In genomic region chr13:96008154-96008553, GRCm38 (mm10) we compare ENCODE assay signal across 22 mouse cellular contexts.
DNase-seq lines count a peak whose midpoint lies in the region; ATAC-seq and TF ChIP-seq lines count a peak whose summit lies in the region.
"Had no signal": no experiment of that assay in that cellular context is flagged by ENCODE, and none has a peak within 500 bp of the region (broad histone marks: within the 10 kb centered on the region; RNA-seq: fewer than 3 reads in every experiment).

No protein-coding gene starts in this region.

- WGBS in hindbrain, embryonic 13.5 days = 62% methylated on average over 3 of the region's 3 CpGs
- 72% methylated on average over 3 of the region's 3 CpGs for WGBS in hindbrain, postnatal 0 days

- no peaks in the 10 kb centered on the region for H3K9me3 ChIP-seq in hindbrain, embryonic 13.5 days
- H3K9me3 ChIP-seq in hindbrain, postnatal 0 days (ENCODE audit: low read length) = no peaks in the 10 kb centered on the region
- H3K9me3 ChIP-seq: hindbrain, embryonic 15.5 days; intestine, embryonic 15.5 days had no signal

- H3K27me3 ChIP-seq in hindbrain, embryonic 13.5 days = no peaks in the 10 kb centered on the region
- H3K27me3 ChIP-seq in hindbrain, postnatal 0 days (ENCODE audit: insufficient read depth, low read length) = no peaks in the 10 kb centered on the region
- H3K27me3 ChIP-seq: hindbrain, embryonic 15.5 days; intestine, embryonic 15.5 days had no signal

- peak overlapping the region; percentile 60 for H3K27ac ChIP-seq in hindbrain, embryonic 13.5 days
- H3K27ac ChIP-seq in hindbrain, postnatal 0 days = no peak overlapping the region
- H3K27ac ChIP-seq: gastrocnemius, adult 2 months; heart, adult 2 months; intestine, embryonic 15.5 days had no signal

- no peak overlapping the region for H3K4me2 ChIP-seq in hindbrain, embryonic 13.5 days
- H3K4me2 ChIP-seq in hindbrain, postnatal 0 days (ENCODE audit: low read depth, low read length) = no peak overlapping the region
- H3K4me2 ChIP-seq: heart, embryonic 11.5 days; hindbrain, embryonic 15.5 days; intestine, embryonic 15.5 days had no signal

- no peak for ATAC-seq in hindbrain, embryonic 13.5 days (ENCODE audit: low FRiP score)
- ATAC-seq in hindbrain, postnatal 0 days = no peak
- ATAC-seq in megakaryocyte-erythroid progenitor cell, adult 5-6 weeks (replicated peaks; ENCODE audit: low FRiP score, low TSS enrichment, poor library complexity, severe bottlenecking) = 0 out of 2 replicates have a peak, but pooled peaks have one; percentile 52
- ATAC-seq: CD4-positive, CD25-positive, alpha-beta regulatory T cell, adult 4 months; forebrain, embryonic 14.5 days; forebrain, postnatal 0 days; intestine, embryonic 15.5 days had no signal

- H3K4me3 ChIP-seq in hindbrain, embryonic 13.5 days = no peak overlapping the region
- H3K4me3 ChIP-seq in hindbrain, postnatal 0 days (ENCODE audit: low read length) = no peak overlapping the region
- H3K4me3 ChIP-seq: gastrocnemius, adult 2 months; heart, adult 2 months; hindbrain, embryonic 15.5 days; intestine, embryonic 15.5 days had no signal

- H3K36me3 ChIP-seq in hindbrain, embryonic 13.5 days = no peaks in the 10 kb centered on the region
- no peaks in the 10 kb centered on the region for H3K36me3 ChIP-seq in hindbrain, postnatal 0 days (ENCODE audit: insufficient read depth, low read length)
- H3K36me3 ChIP-seq: hindbrain, embryonic 15.5 days; intestine, embryonic 15.5 days had no signal

- peaks cover 52% of the 10 kb centered on the region for H3K4me1 ChIP-seq in hindbrain, embryonic 13.5 days (replicated peaks)
- 0 out of 2 replicates have a peak, but pooled peaks cover 5% of the 10 kb centered on the region for H3K4me1 ChIP-seq in hindbrain, postnatal 0 days (ENCODE audit: insufficient read depth, low read length)

- H3K9ac ChIP-seq in hindbrain, embryonic 13.5 days = no peak overlapping the region
- no peak overlapping the region for H3K9ac ChIP-seq in hindbrain, postnatal 0 days (replicated peaks; ENCODE audit: low read length)
- H3K9ac ChIP-seq: forebrain, postnatal 0 days; hindbrain, embryonic 15.5 days; intestine, embryonic 15.5 days had no signal

- no peak for TF ChIP-seq CTCF in hindbrain, postnatal 0 days (IDR thresholded peaks at IDR 0.05; ENCODE audit: low read depth)

- DNase-seq in hindbrain, postnatal 0 days (ENCODE audit: low spot score) = no peak
- DNase-seq in ES-CJ7 (ENCODE audit: low read depth, low spot score) (peak; percentile 1), ZHBTc4 (ENCODE audit: low read depth, low spot score) (peak; percentile 0)
- no peak for DNase-seq in adrenal gland, postnatal 36 days
- DNase-seq: adrenal gland, postnatal 10 days; cerebellum, adult 11 months; cerebellum, adult 2 months; cerebellum, postnatal 10 days; cerebellum, postnatal 36 days; forebrain, postnatal 0 days; gastrocnemius, adult 2 months; gastrocnemius, postnatal 14 days; heart, adult 2 months; heart, postnatal 4 days; kidney, adult 11 months had no signal

Comparison
In these comparisons a context has a peak if more than half of its experiments do, and no peak if none do; other contexts are left out.
1. DNase-seq: peak in ES-CJ7 (single experiment) and ZHBTc4 (single experiment); none in hindbrain, postnatal 0 days (single experiment) and adrenal gland, postnatal 36 days (0 of 2).